Mouse (Mus musculus): ENCODE results near the gene Ap1s3. TPM values are rescaled to one million over a fixed set of nuclear protein-coding genes. Genes with fewer than 3 reads are reported as not detected.
A peak's percentile ranks its signal among the peaks of the same experiment; 100 is the strongest.

Gene Ap1s3
- total RNA-seq (2021): not detected
- long read RNA-seq, experiment 1: 0 reads
- long read RNA-seq, experiment 2: 0 reads

DNA sequence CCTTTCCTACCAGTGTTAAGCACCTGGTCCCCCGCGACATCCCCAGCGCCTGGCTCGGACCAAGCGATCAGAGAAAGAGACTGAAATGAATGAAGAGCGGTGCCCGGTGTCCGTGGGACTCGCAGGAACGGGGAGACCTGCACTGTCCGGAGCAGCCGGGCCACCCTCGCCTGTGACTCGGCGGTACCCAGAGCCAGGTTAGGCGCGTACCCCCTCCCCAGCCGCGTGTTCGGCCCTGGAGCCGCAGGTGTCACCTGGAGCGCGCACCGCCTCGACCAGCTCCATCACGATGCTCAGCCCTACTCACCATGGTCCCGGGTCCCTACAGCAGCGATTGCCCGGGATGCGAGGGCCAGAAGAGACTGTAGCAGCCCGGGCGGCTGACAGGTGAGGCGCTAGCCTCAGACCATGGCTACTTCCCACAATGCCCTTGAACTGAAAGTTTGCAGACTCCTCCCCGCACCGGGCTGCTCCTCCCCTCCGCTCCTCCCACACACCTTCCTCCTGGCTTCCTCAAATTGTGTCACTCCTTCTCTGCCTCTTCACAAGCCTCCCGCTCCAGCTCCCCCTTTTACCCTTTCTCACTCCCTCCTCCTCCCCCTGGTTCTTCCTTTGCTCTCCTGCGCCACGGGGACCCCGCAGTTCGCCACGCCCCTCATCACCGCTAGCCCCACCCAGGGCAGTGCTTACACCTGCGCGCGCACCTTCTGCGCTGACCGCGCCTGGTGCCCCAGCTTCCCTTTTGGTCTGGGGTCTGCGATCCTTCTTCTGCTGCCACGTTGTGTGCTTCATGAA, at the start of gene Ap1s3:
Gene Ap1s3 (minus strand): TSS at position 430 of the 795 bp plus-strand sequence.
- DNase-seq: peak; percentile 15

DNA sequence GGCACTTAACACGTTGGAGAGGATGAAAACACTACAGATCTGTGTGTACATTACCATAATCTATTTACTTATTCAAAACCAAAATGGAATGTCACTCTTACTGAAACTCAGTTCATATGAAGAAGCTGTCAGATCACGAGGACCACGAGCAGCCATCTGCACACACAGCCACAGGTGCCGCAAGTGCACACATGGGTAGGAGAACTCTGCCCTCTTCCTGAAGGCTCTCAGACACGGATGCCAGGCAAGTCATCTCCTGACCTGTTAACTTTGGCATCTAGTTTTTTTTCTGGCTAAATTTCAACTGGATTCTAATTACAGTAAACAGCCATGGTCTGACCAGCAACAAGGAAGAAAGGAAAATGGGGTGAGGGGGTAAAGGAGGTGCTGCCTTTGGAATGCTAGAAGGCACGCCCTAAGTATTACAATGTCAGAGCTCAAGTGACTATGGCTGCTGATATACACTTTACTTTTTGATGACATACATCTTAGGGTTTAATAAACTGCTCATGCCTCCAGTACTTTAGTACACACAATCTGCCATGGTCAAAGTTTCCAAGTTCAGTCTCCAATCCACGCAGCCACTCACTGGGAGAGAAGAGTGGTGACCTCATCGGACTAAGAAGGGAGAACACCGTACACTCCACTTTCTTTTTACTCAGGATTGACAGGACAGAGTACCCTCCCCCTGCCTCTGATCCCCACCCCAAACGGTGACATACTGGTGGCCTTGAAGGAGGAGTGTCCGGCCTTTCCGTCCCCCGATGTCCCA, 42.6 kb upstream of the Ap1s3 start:
- no peak for DNase-seq

DNA sequence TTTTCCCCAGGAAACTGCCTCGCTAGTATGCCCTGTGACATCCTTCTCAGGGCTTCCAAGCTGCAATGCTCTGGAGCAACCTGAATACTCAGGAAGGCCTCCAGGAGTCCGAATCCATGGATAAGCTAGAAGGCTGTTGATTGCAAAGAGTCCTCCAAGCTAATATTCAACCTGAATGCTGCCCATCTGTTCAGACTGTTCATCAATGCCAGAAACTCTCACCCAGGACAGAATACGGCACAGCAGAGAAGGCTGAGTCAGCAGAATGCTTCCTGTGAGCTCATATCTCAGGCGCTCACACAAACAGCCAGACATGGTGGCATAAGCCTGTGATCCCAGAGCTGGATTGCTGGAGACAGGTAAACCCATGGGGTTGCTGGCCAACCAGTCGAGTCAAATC, 41.3 kb upstream of the Ap1s3 start:
- DNase-seq: no peak

DNA sequence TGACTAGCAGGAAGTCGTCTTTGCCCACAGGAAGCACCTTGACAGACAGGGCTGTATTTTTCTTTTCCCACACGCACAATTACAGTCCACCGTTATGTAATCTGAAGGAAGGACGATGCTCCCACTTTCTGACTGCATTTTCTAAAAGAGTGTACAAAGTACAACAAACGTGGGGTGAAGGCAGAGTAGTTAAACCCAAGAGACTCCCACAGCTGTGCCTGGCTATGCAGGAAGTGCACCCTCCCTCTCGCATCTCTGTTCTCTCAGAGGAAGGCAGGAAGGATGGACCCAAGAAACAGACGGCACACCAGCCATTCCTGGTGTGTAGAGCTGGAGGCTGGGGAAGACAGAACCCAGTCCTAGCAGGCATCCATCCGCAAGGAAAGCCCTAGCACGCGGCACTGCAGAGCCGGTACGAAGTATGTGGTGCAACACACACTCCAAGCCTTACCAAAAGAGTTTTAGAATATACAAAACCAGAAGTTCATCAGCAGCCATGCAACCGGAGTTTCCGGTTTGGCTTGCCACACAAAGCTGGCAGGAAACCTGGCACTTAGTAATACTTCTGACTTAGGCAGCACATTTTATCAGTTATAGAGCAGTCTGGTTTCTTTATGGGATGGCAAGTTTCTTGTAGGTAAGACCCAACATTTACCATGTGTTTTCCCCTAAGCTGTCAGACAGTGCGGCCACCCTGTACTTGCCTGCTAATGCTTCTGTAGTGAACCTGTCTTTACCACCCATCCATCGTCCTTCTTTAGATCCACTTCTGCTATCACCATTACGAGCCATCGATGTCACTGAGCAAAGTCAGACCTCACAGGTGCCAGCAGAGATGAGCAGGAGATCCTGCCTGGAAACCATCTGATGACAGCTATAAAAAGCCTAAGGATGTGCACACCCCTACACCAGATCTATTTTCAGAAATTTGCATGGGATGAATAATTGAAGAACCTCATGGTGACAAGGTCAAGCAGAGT, 39.7 kb upstream of the Ap1s3 start:
- no peak for DNase-seq

DNA sequence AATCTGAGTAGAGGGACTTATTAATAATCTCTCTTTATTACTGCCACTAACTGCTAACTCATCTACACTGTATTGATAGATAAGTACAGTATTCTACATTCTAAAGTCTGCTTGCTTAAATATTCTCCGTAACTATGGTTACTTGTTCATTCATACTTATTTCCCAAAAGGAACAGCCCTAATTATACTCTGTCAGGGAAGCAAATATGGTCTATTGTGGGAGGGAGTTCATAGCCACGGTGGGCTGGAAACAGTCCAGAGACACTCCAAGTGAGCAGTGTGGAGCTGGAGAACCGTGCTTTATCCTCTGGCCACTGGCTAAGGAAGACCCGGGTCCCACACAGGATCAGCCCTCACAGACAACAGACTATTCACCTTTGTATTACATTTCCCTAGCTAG, 38.9 kb upstream of the Ap1s3 start:
- no peak for DNase-seq

DNA sequence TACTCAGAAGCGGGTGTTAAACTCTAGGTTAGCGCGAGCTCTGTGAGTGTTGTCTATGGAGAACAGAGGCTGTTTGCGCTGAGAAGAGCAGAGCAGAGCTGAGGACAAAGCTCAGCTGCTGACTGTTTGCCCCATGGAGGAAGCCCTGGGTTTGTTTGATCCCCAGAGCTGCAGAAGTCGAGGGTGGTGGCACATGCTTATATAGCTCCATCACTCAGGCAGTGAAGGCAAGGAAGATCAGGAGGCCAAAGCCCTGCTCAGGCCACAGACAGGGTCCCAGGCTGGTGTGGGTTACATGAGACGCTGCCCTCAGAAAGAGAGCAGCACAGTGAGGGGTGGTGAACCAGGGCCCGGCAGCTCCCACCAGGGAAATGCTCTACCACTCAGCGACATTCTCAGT, 38.4 kb upstream of the Ap1s3 start:
- DNase-seq: no peak

DNA sequence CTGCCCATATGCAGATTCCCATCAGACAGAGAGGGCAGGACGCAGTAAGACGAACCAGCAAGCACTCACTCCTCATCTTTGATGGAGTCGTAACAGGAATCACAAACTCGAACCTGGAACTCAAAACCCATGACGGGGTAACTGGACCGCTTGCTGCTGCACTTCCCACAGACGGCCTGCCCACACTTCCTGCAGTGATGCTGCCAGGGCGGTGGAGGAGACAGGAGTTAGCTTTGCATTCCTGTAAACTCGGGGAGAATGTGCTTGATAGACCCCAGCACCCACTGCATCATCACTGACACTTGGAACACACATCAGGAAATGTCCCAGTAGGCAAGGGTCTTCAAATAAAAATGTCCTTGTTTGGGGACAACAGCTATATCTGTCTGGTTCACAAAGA, 35.6 kb upstream of the Ap1s3 start:
- DNase-seq: no peak

DNA sequence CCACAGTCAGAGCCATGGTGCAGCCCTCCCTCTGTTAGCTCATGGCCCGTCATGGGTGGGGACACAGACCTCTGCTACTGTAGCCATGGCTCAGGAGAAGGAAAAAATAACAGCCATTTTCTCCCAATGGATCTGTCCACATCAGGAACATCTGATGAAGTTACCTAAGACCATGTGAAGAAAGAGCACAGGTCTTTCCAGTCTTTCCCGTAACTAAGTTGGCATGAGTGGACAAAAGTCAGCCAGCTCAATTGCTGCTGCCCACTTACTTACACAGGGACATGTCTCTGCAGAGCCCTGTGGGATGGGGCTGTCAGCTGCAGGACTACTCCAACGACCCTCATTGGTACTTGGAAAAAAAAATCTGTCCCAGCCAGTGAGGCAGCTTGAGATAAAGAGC, 34.9 kb upstream of the Ap1s3 start:
- DNase-seq: no peak

DNA sequence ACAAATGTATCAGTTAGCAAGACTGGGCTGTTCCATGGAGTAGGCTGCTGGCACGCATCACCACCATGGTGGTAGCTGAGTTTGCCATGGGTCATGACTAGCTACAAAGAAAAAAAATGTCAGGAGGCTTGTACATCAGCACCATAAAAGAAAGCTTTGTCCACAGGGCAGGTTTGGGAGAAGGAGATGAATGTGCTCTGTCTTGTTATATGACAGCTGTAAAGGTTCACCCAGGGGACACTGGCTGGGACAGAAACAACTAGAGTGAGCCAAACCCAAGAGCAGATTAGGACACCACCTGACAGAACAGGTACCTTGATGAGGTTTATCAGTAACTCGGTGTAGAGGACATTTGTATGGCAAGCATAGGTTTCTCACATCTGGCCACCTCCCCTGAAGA, 32.9 kb upstream of the Ap1s3 start:
- no peak for DNase-seq

DNA sequence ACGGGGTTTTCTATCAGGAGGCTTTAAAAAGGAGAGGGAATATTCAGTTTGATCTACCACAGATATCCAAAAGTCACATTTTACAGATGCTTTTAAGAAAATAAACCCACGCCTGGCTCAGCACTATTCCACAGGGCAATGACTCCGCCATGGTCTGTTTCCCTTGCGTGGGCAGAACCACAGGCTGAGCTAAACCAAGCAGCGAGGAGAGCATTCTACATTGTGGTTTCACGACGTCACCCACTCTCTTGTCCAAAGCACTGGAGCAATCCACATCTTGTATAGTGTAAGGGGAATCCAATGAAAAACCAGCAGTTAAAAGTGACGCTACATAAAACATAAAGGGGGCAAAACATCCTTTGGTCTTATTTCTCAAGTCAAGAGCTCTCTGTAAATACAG, 31.7 kb upstream of the Ap1s3 start:
- no peak for DNase-seq

DNA sequence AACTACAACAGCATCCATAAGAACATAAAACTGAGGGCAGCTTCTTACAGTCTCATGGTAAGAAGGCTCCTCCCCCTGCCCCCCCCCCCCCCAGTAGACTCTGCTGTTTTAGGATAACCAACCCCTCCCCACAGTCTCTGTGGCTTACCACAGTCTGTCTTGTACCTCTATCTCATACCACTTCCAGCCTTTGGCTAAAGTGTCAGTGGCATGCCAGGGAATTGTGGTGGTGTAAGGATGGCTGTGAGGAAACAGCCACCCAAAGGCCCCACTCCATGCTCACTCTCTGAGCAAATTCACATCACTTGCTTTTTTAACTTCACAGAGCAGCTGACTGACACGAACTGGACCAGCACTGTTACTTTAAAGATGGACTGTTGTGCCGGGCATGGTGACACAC, 26.7 kb upstream of the Ap1s3 start:
- DNase-seq: no peak

DNA sequence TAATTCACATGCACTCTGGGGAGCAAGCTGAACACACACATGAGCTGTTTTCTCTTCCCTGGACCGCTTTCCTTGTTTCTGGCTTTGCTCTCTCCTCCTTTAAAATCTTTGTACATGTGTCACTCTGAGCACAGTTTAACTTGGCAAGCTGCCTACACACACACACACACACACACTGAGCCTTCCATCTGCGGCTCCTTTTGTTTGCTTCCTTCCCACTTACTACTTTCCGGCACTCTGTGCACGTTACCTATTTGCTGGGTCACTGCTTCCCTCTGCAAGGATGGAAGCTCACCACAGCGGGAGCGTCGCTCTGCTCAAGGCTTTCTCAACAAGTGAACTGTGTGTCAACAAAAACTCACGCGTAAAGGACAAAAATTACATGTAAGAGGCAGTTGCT, 25.6 kb upstream of the Ap1s3 start:
- no peak for DNase-seq

DNA sequence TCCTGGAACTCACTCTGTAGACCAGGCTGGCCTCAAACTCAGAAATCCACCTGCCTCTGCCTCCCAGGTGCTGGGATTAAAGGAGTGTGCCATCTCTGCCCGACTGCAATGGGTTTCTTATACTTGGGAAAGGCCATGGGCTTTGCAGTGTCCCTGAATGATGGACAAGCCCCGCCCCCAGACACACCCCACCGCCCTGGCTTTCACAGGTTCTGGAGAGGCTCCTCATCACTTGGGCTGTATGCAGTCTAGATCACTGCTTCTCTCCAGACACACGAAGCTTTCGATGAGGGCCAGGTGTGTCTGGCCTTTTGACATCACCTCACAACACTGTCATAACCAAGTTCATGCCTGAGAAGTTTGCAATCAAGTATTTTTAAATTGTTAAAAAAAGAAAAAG, 25.2 kb upstream of the Ap1s3 start:
- DNase-seq: no peak

DNA sequence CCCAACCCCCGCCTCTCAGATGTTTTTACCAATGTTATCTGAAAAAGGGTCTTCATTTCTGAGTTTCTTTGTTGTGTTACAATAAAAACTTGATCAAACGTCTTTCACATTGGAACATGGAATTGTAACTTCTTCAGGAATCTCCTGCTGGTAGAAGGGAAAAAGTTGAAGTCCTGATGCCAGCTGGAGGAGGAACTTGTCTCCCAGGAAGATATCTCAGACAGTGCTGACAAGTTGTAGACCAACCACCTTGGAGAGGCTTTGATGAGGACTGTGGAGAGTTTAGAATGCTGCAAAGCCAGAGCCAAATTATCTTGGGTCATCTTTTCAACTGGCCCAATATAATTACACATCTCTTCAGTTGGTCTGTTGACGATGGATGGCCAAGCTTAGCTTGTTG, 20.7 kb upstream of the Ap1s3 start:
- no peak for DNase-seq

DNA sequence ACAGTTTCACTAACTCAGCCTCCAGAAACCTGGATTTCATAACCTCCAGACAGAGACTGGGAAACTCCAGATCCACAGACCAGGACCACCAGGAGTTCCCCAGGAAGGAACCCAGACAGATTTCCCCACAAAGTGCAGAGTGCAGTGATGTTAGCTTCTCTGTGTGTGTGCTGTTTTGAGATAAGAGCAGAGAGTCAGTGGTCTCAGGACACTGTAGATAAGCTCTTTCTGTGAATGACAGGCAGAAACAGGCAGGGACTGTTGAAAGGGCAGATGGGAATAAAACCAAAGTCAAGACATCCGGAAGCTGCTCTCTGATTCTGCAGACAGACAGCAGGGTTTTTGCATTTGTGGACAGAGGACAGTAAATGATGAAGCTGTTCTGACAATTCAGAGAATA, 15.5 kb upstream of the Ap1s3 start:
- no peak for DNase-seq

DNA sequence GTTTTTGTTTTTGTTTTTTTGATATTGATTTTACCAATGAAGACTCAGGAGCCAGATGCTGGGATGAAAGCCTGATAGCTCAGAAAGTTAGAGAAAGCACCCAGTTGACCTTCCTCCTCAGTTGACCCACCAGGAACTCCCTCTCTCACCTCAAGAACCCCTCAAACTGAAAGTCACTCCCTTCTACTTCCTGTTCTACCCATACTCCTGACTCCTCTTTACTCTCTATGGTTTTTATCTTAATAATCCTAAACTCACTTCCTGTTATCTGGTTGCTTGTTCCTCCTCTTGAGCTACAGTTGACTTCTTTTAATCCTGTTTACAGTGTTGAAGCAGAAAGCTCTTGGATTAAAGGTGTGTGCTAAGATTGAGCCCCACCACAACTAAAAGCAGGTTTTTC, 12.3 kb upstream of the Ap1s3 start:
- DNase-seq: no peak

DNA sequence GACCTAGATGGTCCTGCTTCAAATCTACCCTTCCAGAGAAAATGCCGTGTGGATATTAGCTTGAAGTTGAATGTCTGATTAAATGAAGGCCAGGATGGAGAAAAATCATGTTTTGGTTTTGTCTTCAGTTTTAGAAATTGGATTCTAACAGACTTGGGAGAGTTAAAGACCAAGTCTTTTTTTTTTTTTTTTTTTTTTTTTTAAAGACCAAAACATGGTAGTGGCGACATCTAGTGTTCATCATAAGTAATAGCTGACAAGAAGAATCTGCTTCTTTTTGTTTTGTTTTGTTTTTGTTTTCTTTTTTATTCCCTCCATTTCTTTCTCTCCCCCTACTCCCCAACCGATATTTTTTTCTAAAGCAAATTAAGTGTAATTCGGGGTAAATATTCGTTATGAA, 11.2 kb upstream of the Ap1s3 start:
- no peak for DNase-seq

DNA sequence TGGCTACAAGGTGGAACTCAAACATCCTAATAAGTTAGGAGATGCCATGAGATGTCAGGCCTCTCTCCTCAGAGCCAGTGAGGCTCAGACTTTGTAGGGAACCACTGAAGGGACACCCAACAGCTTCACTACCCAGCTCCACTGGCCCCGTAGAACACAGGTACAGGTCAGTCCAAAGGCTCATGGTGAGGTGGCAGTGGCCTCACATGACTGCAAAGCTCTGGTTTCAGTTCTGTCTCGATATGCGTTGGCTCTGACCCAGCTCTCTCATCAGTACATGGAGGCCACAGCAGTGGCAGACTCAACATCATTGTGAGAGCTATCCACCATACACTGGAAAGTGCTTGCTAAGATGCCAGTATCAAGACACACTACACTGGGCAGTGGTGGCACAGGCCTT, 9.0 kb upstream of the Ap1s3 start:
- no peak for DNase-seq

DNA sequence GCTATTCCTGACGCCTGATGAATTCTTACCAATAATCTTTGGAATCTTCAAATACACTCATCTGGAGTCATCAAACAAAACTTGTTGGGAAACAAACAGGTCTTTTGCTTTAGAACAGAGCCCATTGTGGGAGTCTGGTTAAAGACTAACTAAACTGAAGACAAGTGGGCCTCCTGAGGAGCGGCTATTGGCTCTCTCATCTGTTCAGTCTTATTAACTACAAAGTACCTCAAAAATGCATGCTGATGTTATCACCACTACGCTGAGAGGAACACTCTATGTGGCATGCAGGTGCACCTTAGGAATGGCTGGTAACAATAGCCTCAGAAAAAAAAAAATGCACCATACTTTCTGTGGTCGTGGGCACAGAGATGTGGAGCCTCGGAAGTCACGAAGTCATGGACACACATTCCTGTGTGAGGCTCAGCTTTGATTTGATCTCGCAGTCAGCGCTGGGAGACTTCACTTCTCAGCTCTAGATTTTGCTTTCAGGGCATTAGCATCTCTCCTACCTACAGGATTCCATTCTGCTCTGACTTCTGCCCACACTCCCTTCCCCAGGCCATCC, 6.4 kb upstream of the Ap1s3 start:
- no peak for DNase-seq

DNA sequence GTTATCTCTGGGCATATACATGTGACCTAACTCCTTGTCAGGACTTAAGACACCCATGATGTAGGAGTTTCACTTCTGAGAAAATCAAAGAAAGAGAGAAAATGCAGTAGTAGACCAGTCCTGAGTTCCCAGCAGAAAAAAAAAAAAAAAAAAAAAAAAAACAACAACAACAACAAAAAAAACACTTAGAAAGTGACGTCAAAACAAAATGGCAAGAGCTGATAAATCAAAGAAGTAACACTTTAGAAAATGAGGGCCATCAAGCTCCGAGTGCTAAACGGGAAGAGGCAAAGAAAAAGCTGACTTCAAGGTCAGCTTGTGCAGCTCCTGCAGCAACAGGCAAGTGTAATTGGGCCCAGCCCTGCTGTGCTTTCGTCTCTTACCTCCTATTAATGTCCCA, 3.9 kb upstream of the Ap1s3 start:
- DNase-seq: no peak

DNA sequence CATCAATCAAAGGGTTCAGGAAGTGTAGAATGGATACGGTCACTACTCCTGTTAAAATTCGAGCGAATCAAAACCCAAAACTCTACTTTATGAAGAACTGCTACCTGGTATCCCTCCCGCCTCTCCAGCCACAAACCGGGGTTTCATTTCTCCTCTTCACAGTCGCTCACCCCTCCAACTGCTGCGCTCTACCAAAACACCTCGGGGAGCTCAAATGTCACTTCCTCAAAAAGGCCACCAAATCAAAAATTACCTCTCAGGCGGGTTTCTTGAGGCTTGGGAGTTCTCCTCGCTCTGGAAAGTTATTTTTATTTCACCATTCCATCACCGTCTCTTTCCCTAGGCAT, 603 bp downstream of the Ap1s3 start:
- no peak for DNase-seq

DNA sequence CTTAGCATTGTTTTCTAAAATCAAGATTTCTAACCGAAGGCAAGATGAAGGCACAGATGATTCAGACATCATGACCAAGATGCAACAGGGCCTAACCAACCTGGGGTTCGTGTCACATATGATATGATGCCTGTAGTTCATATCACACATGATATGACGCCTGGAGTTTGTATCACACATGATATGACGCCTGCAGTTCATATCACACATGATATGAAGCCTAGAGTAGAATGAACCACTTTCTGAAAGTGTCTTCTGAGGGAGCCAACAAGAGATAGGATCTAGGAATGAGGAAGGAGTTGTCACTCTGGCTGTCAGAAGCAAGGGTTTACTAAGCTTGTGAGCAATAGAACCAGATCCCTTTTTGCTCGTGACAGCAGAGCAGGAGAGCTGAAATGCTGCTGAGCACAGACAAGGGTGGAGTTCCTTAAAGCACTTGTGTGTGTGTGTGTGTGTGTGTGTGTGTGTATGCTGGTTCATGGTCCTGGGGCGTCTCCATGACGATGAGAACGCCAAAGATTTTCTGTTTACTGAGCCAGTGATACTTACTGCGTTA, 2.3 kb downstream of the Ap1s3 start:
- DNase-seq: no peak
